Mouse (Mus musculus) liver, embryonic 13.5 days (tissue): ENCODE measurements around the gene Pga5. TPM values are rescaled to one million over a fixed set of nuclear protein-coding genes. Genes with fewer than 3 reads are reported as not detected.
A peak's percentile ranks its signal among the peaks of the same experiment; 100 is the strongest.

Source experiments
- ATAC-seq: fragments of 200-750 bp; cut with Nextera tagmentation; 2 replicates; pipeline ENCODE4 v1.8.0; 2017; ENCODE audit warnings: low read depth, mild to moderate bottlenecking, moderate number of reproducible peaks, moderate library complexity
- DNase-seq: peaks from one replicate; pipeline ENCODE4 v3.0.0; 2022
- H3K27ac ChIP-seq: fragments of 300-500 bp; sonication (generic); 2 replicates; pipeline ENCODE4 v1.5.1; 2015; ENCODE audit warnings: moderate library complexity, mild to moderate bottlenecking, inconsistent platforms
- H3K27me3 ChIP-seq: fragments of 300-500 bp; sonication (generic); 2 replicates; pipeline ENCODE4 v1.6.1; 2015; ENCODE audit warnings: mild to moderate bottlenecking, inconsistent platforms
- H3K36me3 ChIP-seq: fragments of 300-500 bp; sonication (generic); 2 replicates; pipeline ENCODE4 v1.6.1; 2015; ENCODE audit warnings: mild to moderate bottlenecking, inconsistent platforms
- H3K4me1 ChIP-seq: fragments of 300-500 bp; sonication (generic); replicated peaks from 2 replicates; pipeline ENCODE4 v1.6.1; 2015; ENCODE audit warnings: inconsistent platforms
- H3K4me2 ChIP-seq: fragments of 300-500 bp; sonication (generic); 2 replicates; pipeline ENCODE4 v1.6.1; 2015; ENCODE audit warnings: inconsistent platforms, mild to moderate bottlenecking, moderate library complexity
- H3K4me3 ChIP-seq: fragments of 300-500 bp; sonication (generic); replicated peaks from 2 replicates; pipeline ENCODE4 v1.5.1; 2015; ENCODE audit warnings: mild to moderate bottlenecking, inconsistent platforms
- H3K9ac ChIP-seq: fragments of 300-500 bp; sonication (generic); 2 replicates; pipeline ENCODE4 v1.6.1; 2015; ENCODE audit warnings: mild to moderate bottlenecking, inconsistent platforms
- H3K9me3 ChIP-seq: fragments of 300-500 bp; sonication (generic); replicated peaks from 2 replicates; pipeline ENCODE4 v1.6.1; 2016; ENCODE audit warnings: inconsistent platforms
- WGBS: fragments of 180-500 bp; shearing (Covaris S2); methylation state at CpG from one replicate; pipeline ENCODE4 v1.1.7; 2015; ENCODE audit not compliant: insufficient replicate concordance; 5-methylcytosine and 5-hydroxymethylcytosine counted together
- polyA plus RNA-seq: library from polyadenylated mRNA; unstranded; fragments of >200 nt; fragmentation: Nextera tagmentation; extraction: Ambion mirVana; gene quantifications from 2 replicates; pipeline ENCODE4 v1.2.1, GENCODE M21; 2015

Pga5 gene
- not detected in 2 replicates for polyA plus RNA-seq

DNA sequence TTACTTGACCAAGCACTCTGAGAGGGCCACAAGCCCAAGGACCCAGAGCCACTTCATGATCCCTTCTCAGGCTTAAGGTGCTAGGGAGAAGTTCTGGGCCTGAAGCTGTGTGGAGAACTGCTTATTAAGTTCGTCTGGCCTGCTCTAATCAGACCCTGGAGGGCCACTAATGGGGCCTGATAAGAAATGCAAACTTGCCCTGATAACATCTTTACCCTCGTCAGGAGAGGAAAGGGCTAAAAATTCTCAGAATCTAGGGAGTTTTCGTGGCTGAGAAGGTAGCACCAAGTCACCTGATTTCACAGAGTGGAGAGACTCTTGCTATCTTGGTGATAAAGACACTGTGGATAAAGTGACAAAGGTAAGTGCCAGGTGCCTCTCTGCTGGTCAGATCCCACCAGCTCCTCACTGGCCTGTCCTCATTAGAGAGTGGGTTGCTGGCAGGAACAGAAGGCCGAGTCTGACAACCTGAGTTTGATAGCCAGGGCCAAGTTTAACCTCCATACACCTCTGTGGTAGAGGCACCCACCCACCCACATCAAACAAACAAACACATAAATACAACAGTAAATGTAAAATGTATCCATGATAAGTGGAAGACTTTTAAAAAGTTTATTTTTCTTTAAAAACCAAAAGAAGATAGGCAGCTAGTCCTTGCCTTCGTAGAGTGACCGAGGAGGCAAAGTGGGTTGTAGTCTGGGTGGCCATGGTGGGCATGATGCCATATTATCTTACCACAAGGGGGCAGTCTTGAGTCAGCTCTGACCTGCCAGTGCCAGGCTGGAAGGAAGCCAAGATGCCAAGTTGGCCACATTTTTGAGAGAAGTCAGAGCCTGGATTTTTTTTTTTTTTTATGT is at the start of gene Pga5:
Pga5 (minus strand) TSS at position 157 of the 857 bp plus-strand sequence.
- H3K4me2 ChIP-seq: no peak within 1 kb of the TSS
- ATAC-seq (peak; percentile 54), DNase-seq (peak; percentile 53)
- H3K4me1 ChIP-seq: peaks cover 12% of the 10 kb centered on the region
- no peaks in the 10 kb centered on the region for H3K27me3 ChIP-seq
- H3K36me3 ChIP-seq: no peaks in the 10 kb centered on the region
- no peak within 1 kb of the TSS for H3K27ac ChIP-seq
- H3K9me3 ChIP-seq: no peaks in the 10 kb centered on the region
- 12% methylated on average over 6 of the region's 6 CpGs for WGBS
- no peak within 1 kb of the TSS; the same call in 1 of the 2 replicates for H3K9ac ChIP-seq
- H3K4me3 ChIP-seq: no peak within 1 kb of the TSS

DNA sequence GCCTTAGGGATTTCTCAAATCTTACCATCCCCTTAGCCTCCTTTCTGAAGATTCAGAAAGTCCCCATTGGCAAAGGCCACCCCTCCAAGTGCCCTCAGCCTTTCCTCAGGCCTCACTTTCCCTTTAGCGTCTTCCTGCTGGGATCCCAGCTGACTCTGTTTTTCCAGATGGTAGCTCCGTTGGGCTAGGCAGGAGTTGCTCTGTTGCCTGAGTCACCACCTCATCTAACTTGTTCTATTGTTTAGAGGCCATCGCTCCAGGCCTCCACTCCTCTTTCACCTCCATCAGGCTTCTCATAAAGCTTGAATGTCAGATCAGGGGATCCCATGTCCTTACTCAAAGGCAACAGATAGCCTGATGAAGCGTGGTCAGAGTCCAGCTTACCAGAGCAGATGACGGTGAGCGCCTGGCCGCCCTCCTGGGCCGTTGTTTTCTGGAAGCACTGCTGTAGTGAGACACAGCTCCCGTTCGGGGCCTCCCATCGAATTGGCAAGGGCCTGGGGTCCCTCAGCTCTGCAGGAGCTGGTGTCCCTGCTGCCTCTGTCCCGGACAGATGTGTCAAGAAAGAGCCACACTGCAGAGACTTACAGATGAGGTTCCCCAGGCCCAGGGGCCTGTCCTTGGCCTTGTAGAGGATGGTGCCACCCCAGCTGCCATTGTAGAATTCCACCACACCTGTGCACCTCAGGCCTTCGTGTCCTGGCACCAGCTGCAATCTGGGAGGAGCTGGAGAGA is 46.9 kb upstream of the Pga5 start:
- Histone ChIP-seq H3K36me3 (no peaks in the 10 kb centered on the region), H3K27ac (no peak overlapping the region), H3K4me3 (no peak overlapping the region), H3K9me3 (no peaks in the 10 kb centered on the region), H3K4me2 (no peak overlapping the region), H3K27me3 (peaks cover 11% of the 10 kb centered on the region; the same call in 1 of the 2 replicates), H3K9ac (no peak overlapping the region), H3K4me1 (peaks cover 8% of the 10 kb centered on the region)
- 70% methylated on average over 13 of the region's 13 CpGs for WGBS
- ATAC-seq (no peak), DNase-seq (no peak)

DNA sequence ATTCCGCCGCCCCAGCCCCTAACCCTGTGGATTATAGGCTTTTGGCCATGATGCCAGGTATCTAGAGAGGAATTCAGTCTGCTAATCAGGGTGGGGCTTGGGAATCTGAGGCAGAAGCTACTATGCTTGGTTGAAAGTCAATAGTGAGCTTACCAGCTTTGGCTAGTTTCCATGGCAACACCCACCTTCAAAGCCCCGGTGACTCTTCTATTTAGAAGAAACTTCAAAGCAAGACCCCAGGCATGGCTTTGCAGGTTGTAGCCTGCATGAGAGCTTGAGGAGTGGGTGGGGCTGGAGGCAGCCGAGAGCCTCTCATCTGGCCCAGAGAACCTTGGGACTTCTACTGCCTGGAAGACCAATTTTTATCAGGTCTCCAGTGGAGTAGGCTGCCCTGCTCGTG is 45.8 kb upstream of the Pga5 start:
- no peak overlapping the region for H3K9ac ChIP-seq

DNA sequence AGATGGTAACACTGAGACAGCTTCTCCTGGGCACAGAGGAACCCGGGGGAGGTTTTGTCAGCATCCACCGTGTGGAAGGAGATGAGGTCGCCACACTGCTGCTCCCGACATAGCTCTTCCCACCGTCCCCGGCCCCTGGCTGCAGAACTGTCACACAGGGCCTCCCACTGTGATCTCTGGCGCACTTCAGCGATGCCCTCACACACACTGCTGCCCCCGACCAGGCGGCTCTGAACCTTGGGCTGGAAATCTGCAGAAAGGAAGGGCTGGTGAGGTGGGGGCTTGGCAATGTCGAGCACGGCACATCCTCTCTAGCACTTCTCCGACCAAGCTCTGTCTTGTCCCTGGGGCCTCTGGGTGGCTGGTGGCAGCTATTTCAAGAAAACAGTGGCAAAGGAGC is 45.2 kb upstream of the Pga5 start:
- no peak for ATAC-seq
- H3K27ac ChIP-seq: no peak overlapping the region
- H3K27me3 ChIP-seq: peaks cover 11% of the 10 kb centered on the region; the same call in 1 of the 2 replicates
- H3K9ac ChIP-seq: no peak overlapping the region
- H3K4me3 ChIP-seq: no peak overlapping the region
- no peaks in the 10 kb centered on the region for H3K9me3 ChIP-seq
- no peaks in the 10 kb centered on the region for H3K36me3 ChIP-seq
- DNase-seq: no peak
- WGBS: 24% methylated on average over 13 of the region's 13 CpGs
- peaks cover 8% of the 10 kb centered on the region for H3K4me1 ChIP-seq
- no peak overlapping the region for H3K4me2 ChIP-seq

More for the DNA sequence above, 45.8 kb upstream of the Pga5 start:
- Histone ChIP-seq H3K27ac (no peak overlapping the region), H3K27me3 (peaks cover 11% of the 10 kb centered on the region; the same call in 1 of the 2 replicates), H3K36me3 (no peaks in the 10 kb centered on the region), H3K4me2 (no peak overlapping the region), H3K4me1 (peaks cover 8% of the 10 kb centered on the region), H3K4me3 (no peak overlapping the region), H3K9me3 (no peaks in the 10 kb centered on the region)
- 47% methylated on average over 5 of the region's 5 CpGs for WGBS
- DNase-seq: no peak
- ATAC-seq: no peak

DNA sequence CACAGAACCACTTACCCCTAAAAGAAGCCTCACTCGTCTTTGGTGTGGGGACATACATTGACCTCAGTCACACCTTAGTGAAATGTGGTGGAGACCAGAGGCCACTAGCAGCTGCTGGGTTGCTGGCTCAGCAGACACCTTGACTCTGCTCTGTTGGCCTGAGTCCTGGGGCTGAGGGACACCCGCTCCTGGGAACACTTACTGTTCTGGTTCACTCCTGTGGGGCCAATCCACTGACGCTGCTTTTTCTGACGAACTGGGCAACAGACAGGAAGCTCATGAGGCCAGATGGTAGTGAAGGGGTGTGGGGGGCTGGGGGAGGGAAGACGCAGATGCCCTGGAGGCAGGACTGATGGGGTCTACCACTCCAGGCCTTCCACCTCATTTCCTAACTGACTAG is 43.2 kb upstream of the Pga5 start:
- Histone ChIP-seq H3K27me3 (peaks cover 11% of the 10 kb centered on the region; the same call in 1 of the 2 replicates), H3K36me3 (no peaks in the 10 kb centered on the region), H3K9me3 (no peaks in the 10 kb centered on the region), H3K4me2 (no peak overlapping the region), H3K27ac (no peak overlapping the region), H3K9ac (no peak overlapping the region), H3K4me3 (no peak overlapping the region), H3K4me1 (peaks cover 8% of the 10 kb centered on the region)
- 24% methylated on average over 5 of the region's 5 CpGs for WGBS
- no peak for ATAC-seq
- DNase-seq: no peak

DNA sequence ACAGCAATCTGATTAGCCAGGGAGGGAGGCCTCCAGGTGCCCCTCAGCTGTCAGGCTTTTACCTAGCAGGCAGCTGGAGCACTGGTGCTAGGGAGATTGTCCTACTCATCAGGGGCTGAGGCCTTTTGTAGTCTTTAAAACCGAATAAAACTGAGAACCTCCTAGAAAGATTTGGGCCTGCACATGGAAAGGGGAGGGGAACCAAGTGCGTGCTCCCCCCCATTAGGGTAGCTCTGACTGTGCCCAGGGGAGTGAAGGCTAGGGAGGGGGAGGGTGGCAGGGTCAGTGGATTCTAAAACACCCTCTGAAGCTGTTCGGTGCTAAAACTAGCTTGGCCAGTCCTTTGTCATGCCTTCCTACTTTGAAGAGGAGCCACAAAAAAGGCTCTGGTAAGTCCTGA is 42.7 kb upstream of the Pga5 start:
- H3K4me2 ChIP-seq: no peak overlapping the region
- WGBS: 16% methylated on average over 3 of the region's 3 CpGs
- no peak overlapping the region for H3K27ac ChIP-seq

DNA sequence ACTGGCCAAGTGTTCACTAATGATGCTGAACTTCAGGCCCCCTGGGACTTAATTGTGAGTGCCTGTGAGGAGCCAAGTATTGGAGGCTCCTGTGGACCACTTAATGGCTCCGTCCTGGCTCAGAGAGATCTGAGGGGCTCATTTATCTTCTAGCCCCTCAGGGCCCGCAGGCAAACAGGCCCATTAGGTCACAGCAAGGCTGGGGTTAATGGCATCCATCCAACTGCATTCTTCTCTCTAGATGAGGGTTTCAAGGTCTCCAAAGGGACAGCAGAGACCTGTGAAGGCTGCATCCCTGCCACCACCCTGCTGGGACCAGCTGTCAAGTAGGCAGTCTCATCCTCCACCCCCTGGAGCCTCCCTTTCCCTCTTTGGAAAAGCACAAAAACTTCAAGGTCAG is 41.9 kb upstream of the Pga5 start:
- no peak overlapping the region for H3K4me2 ChIP-seq
- 65% methylated on average over 2 of the region's 2 CpGs for WGBS
- no peak overlapping the region for H3K9ac ChIP-seq
- no peak overlapping the region for H3K4me3 ChIP-seq
- peaks cover 8% of the 10 kb centered on the region for H3K4me1 ChIP-seq
- peaks cover 11% of the 10 kb centered on the region; the same call in 1 of the 2 replicates for H3K27me3 ChIP-seq
- no peaks in the 10 kb centered on the region for H3K9me3 ChIP-seq
- no peaks in the 10 kb centered on the region for H3K36me3 ChIP-seq
- ATAC-seq: no peak
- no peak for DNase-seq
- H3K27ac ChIP-seq: no peak overlapping the region

More for the DNA sequence above, 42.7 kb upstream of the Pga5 start:
- Histone ChIP-seq H3K9ac (no peak overlapping the region), H3K9me3 (no peaks in the 10 kb centered on the region), H3K27me3 (peaks cover 11% of the 10 kb centered on the region; the same call in 1 of the 2 replicates), H3K4me1 (peaks cover 8% of the 10 kb centered on the region), H3K4me3 (no peak overlapping the region), H3K36me3 (no peaks in the 10 kb centered on the region)
- no peak for ATAC-seq
- DNase-seq: no peak

DNA sequence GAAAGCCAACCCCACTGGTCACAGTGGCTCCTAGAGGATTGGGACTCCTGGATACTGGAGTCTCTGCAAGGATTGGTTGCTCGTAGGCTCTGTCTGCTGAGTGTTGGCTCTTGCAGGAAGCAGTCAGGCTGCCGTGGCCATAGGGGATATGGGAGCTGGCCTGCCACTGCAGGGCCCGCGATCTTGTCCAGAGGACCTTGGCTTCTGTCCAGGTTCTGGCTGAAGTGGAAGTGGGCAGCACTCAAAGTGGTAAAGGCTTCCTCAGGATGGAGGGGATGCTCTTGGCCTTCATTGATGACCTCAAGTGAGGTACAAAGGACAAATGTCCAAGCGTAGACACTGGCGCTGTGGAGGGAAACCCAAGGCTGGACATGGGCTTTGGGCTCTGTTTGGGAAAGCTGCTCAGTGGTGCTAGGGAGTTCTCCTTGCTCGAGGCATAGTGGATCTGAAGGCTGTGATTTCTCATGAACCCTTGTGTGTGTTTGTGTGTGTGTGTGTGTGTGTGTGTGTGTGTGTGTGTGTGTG is 40.4 kb upstream of the Pga5 start:
- Histone ChIP-seq H3K4me1 (peaks cover 8% of the 10 kb centered on the region), H3K9ac (no peak overlapping the region), H3K36me3 (peaks cover 9% of the 10 kb centered on the region), H3K4me3 (no peak overlapping the region), H3K27me3 (peaks cover 9% of the 10 kb centered on the region; the same call in 1 of the 2 replicates), H3K9me3 (no peaks in the 10 kb centered on the region), H3K4me2 (no peak overlapping the region), H3K27ac (no peak overlapping the region)
- DNase-seq: no peak
- 68% methylated on average over 7 of the region's 7 CpGs for WGBS
- ATAC-seq: no peak

DNA sequence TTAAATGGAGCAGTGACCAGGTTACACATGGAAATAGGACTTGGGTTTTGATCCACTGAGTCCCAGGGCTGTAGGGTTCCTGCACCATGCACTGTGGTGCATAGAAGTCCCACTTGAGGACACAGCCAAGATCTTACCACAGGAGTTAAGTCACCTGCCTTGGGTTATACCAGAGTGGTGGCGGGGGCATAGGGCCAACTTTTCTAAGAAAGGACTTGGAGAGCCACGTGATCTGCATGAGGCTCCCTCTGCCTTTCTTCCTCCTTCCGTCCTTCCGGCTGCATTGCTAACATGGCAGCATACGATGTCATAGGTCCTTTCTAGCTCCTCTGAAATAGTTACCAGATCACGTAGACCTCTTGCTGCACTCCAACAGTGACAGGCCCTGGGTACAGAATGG is 37.6 kb upstream of the Pga5 start:
- Histone ChIP-seq H3K27me3 (no peaks in the 10 kb centered on the region), H3K27ac (no peak overlapping the region), H3K4me2 (no peak overlapping the region), H3K9ac (no peak overlapping the region), H3K4me1 (peaks cover 7% of the 10 kb centered on the region), H3K4me3 (no peak overlapping the region), H3K9me3 (no peaks in the 10 kb centered on the region), H3K36me3 (peaks cover 37% of the 10 kb centered on the region)
- ATAC-seq: no peak
- no peak for DNase-seq
- WGBS: 74% methylated on average over 6 of the region's 6 CpGs

DNA sequence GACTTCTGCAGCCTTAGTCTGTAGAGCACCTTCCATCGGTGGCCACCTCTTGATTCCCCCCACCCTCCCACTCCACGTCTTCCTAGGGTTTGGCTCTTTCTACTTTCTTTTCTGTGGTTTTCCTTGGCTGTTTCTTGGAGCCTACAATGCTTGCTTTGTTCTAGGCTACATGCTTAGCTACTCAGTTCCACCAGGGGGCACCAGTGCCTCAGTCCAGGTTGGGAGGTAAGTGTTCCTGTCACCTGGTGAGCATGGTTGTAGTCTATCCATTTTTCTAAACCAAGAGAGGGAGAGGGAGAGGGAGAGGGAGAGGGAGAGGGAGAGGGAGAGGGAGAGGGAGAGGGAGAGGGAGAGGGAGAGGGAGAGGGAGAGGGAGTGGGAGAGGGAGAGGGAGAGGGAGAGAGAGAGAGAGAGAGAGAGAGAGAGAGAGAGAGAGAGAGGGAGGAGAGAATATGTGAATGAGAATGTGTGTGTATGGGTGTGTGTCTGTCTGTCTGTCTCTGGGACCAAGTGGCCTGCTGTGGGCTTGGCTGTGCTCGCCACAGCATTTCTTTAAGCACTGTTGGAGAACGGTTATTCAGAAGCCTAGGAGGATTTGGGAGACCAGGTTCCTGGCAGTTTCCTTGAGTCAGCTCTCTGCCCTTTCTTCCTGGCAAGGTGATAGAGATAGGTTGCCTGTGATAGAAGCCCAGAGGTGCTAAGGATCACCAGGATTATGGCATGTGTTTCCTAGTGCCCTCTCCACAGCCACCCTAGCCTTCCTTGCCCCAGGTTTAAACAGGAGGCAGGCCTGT is 37.0 kb upstream of the Pga5 start:
- Histone ChIP-seq H3K36me3 (peaks cover 43% of the 10 kb centered on the region), H3K9ac (no peak overlapping the region), H3K9me3 (no peaks in the 10 kb centered on the region), H3K27me3 (no peaks in the 10 kb centered on the region), H3K4me2 (no peak overlapping the region), H3K4me3 (no peak overlapping the region), H3K4me1 (peaks cover 2% of the 10 kb centered on the region), H3K27ac (no peak overlapping the region)
- 46% methylated on average over 4 of the region's 4 CpGs for WGBS
- no peak for DNase-seq
- no peak for ATAC-seq

DNA sequence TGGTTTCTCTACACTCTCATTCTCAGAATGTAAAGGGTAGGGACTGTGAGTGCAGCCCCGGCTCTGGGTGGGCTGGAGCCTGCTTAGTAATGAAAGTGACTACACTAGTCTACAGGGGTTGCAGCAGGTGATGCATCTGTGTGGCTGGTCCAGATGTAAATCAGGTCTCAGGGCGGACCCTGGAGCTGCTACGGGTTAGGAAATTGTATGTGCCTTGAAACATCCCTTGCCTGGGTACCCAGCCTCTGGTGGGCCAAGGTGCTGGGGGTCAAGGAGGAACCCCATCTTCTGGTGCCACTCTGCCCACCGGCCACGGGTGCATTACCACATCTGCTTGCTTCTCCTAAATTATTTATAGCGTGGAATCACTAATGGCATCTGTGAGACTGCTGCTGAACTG is 36.3 kb upstream of the Pga5 start:
- Histone ChIP-seq H3K9me3 (no peaks in the 10 kb centered on the region), H3K9ac (no peak overlapping the region), H3K36me3 (peaks cover 44% of the 10 kb centered on the region), H3K27me3 (no peaks in the 10 kb centered on the region), H3K4me2 (no peak overlapping the region), H3K27ac (no peak overlapping the region), H3K4me3 (no peak overlapping the region), H3K4me1 (peaks cover 8% of the 10 kb centered on the region)
- WGBS: 82% methylated on average over 6 of the region's 6 CpGs
- ATAC-seq (no peak), DNase-seq (no peak)
